Mouse (Mus musculus) hindbrain, embryonic 12.5 days (tissue): ENCODE measurements at regions not wholly inside any gene's neighbourhood (a gene's known extent, or its start where the extent isn't known, plus 50 kb on each side); places are given as distances from the start of the nearest gene placed in this dataset.

Experiments used
- ATAC-seq: fragments of 200-750 bp; cut with Nextera tagmentation; 2 replicates; pipeline ENCODE4 v1.8.0; 2017; ENCODE audit warnings: moderate TSS enrichment; ENCODE audit not compliant: low FRiP score
- H3K27ac ChIP-seq: fragments of 300-500 bp; sonication (generic); 2 replicates; pipeline ENCODE4 v1.5.1; 2016; ENCODE audit warnings: mild to moderate bottlenecking
- H3K27me3 ChIP-seq: fragments of 300-500 bp; sonication (generic); 2 replicates; pipeline ENCODE4 v1.6.1; 2016; ENCODE audit warnings: mild to moderate bottlenecking
- H3K36me3 ChIP-seq: fragments of 300-500 bp; sonication (generic); 2 replicates; pipeline ENCODE4 v1.6.1; 2016; ENCODE audit warnings: mild to moderate bottlenecking
- H3K4me1 ChIP-seq: fragments of 300-500 bp; sonication (generic); 2 replicates; pipeline ENCODE4 v1.6.1; 2016
- H3K4me2 ChIP-seq: fragments of 300-500 bp; sonication (generic); replicated peaks from 2 replicates; pipeline ENCODE4 v1.6.1; 2016; ENCODE audit warnings: mild to moderate bottlenecking
- H3K4me3 ChIP-seq: fragments of 300-500 bp; sonication (generic); 2 replicates; pipeline ENCODE4 v1.5.1; 2016; ENCODE audit warnings: mild to moderate bottlenecking
- H3K9ac ChIP-seq: fragments of 300-500 bp; sonication (generic); 2 replicates; pipeline ENCODE4 v1.6.1; 2016; ENCODE audit warnings: mild to moderate bottlenecking, moderate library complexity
- H3K9me3 ChIP-seq: fragments of 300-500 bp; sonication (generic); replicated peaks from 2 replicates; pipeline ENCODE4 v1.6.1; 2016; ENCODE audit warnings: mild to moderate bottlenecking
- WGBS: fragments of 180-500 bp; shearing (Covaris S2); methylation state at CpG from one replicate; pipeline ENCODE4 v1.1.7; 2016; 5-methylcytosine and 5-hydroxymethylcytosine counted together

- Histone ChIP-seq H3K4me3 (no peak overlapping the region), H3K27me3 (peaks cover 9% of the 10 kb centered on the region), H3K4me1 (peaks cover 33% of the 10 kb centered on the region), H3K9ac (no peak overlapping the region), H3K27ac (no peak overlapping the region), H3K36me3 (no peaks in the 10 kb centered on the region), H3K4me2 (no peak overlapping the region), H3K9me3 (no peaks in the 10 kb centered on the region)
- ATAC-seq = no peak
- 63% methylated on average over 9 of the region's 9 CpGs for WGBS
Observed at GRCm38 (mm10) chr12:106840150-106840651, 648.2 kb upstream of the 3110018I06Rik start.

GRCm38 (mm10) chr12:106841996-106842395, 646.4 kb upstream of the 3110018I06Rik start:
- 51% methylated on average over 8 of the region's 8 CpGs for WGBS
- Histone ChIP-seq H3K4me2 (no peak overlapping the region), H3K4me3 (no peak overlapping the region), H3K4me1 (peaks cover 31% of the 10 kb centered on the region), H3K9me3 (no peaks in the 10 kb centered on the region), H3K27me3 (peaks cover 9% of the 10 kb centered on the region), H3K27ac (no peak overlapping the region), H3K36me3 (no peaks in the 10 kb centered on the region), H3K9ac (no peak overlapping the region)
- ATAC-seq = no peak

DNA sequence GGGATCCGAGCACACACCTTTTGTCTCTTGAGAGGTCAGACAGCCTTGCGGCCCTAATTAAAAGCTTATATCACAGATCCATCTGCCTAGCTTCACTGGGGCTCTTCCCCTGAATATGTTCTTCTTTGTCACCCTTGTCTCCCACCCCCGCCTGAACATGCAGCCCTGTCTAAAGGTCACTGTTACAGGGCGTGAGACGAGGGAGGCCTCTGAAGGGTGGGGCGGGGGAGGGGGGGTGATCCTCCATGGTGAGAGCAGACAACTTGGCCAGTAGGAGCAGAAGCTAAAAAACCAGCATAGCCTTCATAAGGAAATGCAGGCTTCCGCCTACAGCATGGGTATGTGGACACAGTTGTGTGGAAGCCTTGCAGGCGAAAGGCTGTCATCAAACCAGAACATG, 646.0 kb upstream of the 3110018I06Rik start:
- H3K27ac ChIP-seq = no peak overlapping the region
- H3K36me3 ChIP-seq = no peaks in the 10 kb centered on the region
- no peaks in the 10 kb centered on the region for H3K9me3 ChIP-seq
- H3K4me2 ChIP-seq = no peak overlapping the region
- H3K4me1 ChIP-seq = peaks cover 31% of the 10 kb centered on the region
- no peak overlapping the region for H3K9ac ChIP-seq
- no peak for ATAC-seq
- peaks cover 9% of the 10 kb centered on the region for H3K27me3 ChIP-seq
- H3K4me3 ChIP-seq = no peak overlapping the region
- WGBS = 43% methylated on average over 8 of the region's 8 CpGs

GRCm38 (mm10) chr12:106851666-106852065, 636.8 kb upstream of the 3110018I06Rik start:
- Histone ChIP-seq H3K9me3 (no peaks in the 10 kb centered on the region), H3K4me1 (peaks cover 15% of the 10 kb centered on the region; the same call in 1 of the 2 replicates), H3K4me2 (no peak overlapping the region), H3K4me3 (no peak overlapping the region), H3K27me3 (0 out of 2 replicates have a peak, but pooled peaks cover 7% of the 10 kb centered on the region), H3K27ac (no peak overlapping the region), H3K36me3 (no peaks in the 10 kb centered on the region), H3K9ac (no peak overlapping the region)
- no peak for ATAC-seq
- WGBS = 72% methylated on average over 4 of the region's 4 CpGs

GRCm38 (mm10) chr12:106852736-106853135, 635.7 kb upstream of the 3110018I06Rik start:
- WGBS = 80% methylated on average over 8 of the region's 8 CpGs
- Histone ChIP-seq H3K4me2 (no peak overlapping the region), H3K9me3 (no peaks in the 10 kb centered on the region), H3K27ac (no peak overlapping the region), H3K4me1 (peaks cover 15% of the 10 kb centered on the region; the same call in 1 of the 2 replicates), H3K4me3 (no peak overlapping the region), H3K36me3 (no peaks in the 10 kb centered on the region), H3K27me3 (0 out of 2 replicates have a peak, but pooled peaks cover 7% of the 10 kb centered on the region), H3K9ac (no peak overlapping the region)
- ATAC-seq = no peak

DNA sequence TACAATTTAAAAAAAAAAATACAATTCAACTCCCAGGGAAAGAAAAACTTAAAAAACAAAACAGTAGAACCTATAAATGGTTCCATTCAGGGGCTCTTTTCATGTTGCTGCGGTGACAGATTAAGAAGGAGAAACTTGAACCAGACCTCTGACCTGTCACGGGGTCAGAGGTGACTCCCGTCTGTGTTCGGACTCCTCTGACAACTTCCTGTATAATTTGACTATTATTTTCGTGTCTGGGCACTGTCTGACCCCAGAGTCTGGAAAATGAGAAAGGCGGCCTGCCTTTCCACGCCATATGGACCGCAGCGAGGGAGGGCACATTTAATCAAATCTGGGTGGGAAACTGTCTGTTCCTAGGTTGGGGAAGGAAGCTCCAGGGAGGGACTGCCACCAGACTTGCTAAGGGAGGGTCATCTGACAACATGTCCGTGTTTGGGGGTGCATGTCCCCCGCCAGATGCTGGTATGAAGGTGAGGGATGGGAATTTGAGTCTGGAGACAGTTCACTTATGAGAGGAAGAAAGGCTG, 634.7 kb upstream of the 3110018I06Rik start:
- H3K4me3 ChIP-seq = no peak overlapping the region
- no peak overlapping the region for H3K9ac ChIP-seq
- H3K4me1 ChIP-seq = peaks cover 15% of the 10 kb centered on the region; the same call in 1 of the 2 replicates
- no peaks in the 10 kb centered on the region for H3K9me3 ChIP-seq
- WGBS = 20% methylated on average over 11 of the region's 11 CpGs
- H3K36me3 ChIP-seq = no peaks in the 10 kb centered on the region
- no peak overlapping the region for H3K27ac ChIP-seq
- no peak overlapping the region for H3K4me2 ChIP-seq
- H3K27me3 ChIP-seq = 0 out of 2 replicates have a peak, but pooled peaks cover 7% of the 10 kb centered on the region
- no peak for ATAC-seq

GRCm38 (mm10) chr12:106855520-106855919, 632.9 kb upstream of the 3110018I06Rik start:
- ATAC-seq = no peak
- H3K4me3 ChIP-seq = no peak overlapping the region
- no peaks in the 10 kb centered on the region for H3K9me3 ChIP-seq
- no peak overlapping the region for H3K4me2 ChIP-seq
- no peak overlapping the region for H3K9ac ChIP-seq
- H3K4me1 ChIP-seq = peaks cover 15% of the 10 kb centered on the region; the same call in 1 of the 2 replicates
- WGBS = 45% methylated on average over 2 of the region's 2 CpGs
- H3K27me3 ChIP-seq = 0 out of 2 replicates have a peak, but pooled peaks cover 7% of the 10 kb centered on the region
- H3K27ac ChIP-seq = no peak overlapping the region
- no peaks in the 10 kb centered on the region for H3K36me3 ChIP-seq

- Histone ChIP-seq H3K27ac (no peak overlapping the region), H3K9me3 (no peaks in the 10 kb centered on the region), H3K4me3 (no peak overlapping the region), H3K9ac (no peak overlapping the region), H3K4me2 (no peak overlapping the region), H3K36me3 (no peaks in the 10 kb centered on the region), H3K27me3 (peaks cover 3% of the 10 kb centered on the region; the same call in 1 of the 2 replicates), H3K4me1 (no peaks in the 10 kb centered on the region)
- no peak for ATAC-seq
- WGBS = 94% methylated on average over 5 of the region's 5 CpGs
Observed at GRCm38 (mm10) chr12:106861638-106862037, 626.8 kb upstream of the 3110018I06Rik start.

DNA sequence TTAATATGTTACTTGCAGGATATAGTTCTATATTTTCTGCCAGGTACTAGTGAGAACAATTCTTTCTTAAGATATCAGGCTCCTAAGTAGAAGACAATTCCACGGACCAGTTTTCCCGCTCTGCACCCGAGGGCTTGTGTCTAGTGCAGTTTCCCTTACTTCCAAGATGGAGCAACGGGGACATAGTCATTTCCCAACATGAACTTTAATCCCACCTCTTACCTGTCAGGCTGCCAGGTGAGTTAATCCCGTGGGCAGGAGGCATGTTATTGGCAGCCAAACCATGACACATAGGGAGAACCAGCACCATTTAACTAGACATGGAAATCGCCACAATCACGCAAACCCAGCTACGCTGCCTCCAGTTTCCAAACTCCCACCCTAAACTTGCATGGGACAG, 624.4 kb upstream of the 3110018I06Rik start:
- H3K9ac ChIP-seq = no peak overlapping the region
- H3K27me3 ChIP-seq = peaks cover 3% of the 10 kb centered on the region; the same call in 1 of the 2 replicates
- H3K9me3 ChIP-seq = no peaks in the 10 kb centered on the region
- no peak for ATAC-seq
- H3K4me1 ChIP-seq = 0 out of 2 replicates have a peak, but pooled peaks cover 2% of the 10 kb centered on the region
- no peak overlapping the region for H3K4me3 ChIP-seq
- H3K27ac ChIP-seq = no peak overlapping the region
- 92% methylated on average over 8 of the region's 8 CpGs for WGBS
- H3K4me2 ChIP-seq = no peak overlapping the region
- no peaks in the 10 kb centered on the region for H3K36me3 ChIP-seq

DNA sequence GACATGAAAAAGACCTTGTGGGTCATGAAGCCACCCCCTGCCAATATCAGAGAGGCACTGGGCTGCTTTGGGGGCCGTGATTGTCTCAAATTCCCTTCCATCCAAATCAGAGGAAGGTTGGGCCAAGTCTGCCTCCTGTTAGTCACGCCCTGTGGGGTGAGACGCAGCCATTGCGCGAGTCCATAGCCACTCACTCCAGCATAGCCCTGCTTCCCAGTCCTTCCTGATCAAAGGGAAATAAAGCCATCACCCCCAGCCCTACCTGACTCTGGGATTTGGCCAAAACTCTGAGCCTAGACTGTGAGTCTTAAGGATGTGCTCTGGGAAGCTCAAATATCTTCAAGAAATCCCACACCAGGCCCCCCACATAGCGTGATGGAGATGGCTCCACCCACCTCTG, 620.4 kb upstream of the 3110018I06Rik start:
- no peaks in the 10 kb centered on the region for H3K36me3 ChIP-seq
- 59% methylated on average over 6 of the region's 6 CpGs for WGBS

DNA sequence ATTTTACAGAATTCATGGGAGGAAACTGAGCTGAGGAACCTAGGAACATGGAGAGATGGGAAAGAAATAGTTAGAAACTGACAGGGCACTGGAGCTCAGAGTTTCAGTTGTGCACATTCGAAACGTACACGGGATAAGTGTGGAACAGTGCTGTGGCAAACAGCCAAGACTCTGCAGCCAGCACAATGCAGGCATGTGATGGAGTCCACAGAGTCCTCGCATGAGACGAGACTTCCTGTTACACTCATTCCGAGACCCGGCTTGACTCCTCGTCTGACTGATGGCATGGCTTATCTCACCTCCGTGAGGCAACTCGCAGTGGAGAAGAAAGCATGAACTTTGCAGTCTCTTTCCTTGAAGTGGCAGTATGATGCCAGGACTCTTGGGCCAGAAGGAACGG, 617.0 kb upstream of the 3110018I06Rik start:
- no peak overlapping the region for H3K4me2 ChIP-seq
- H3K27ac ChIP-seq = no peak overlapping the region
- H3K27me3 ChIP-seq = no peaks in the 10 kb centered on the region
- H3K9ac ChIP-seq = no peak overlapping the region
- H3K4me3 ChIP-seq = no peak overlapping the region
- H3K4me1 ChIP-seq = 0 out of 2 replicates have a peak, but pooled peaks cover 2% of the 10 kb centered on the region
- no peaks in the 10 kb centered on the region for H3K9me3 ChIP-seq
- WGBS = 80% methylated on average over 11 of the region's 11 CpGs
- no peak for ATAC-seq
- H3K36me3 ChIP-seq = no peaks in the 10 kb centered on the region

More for the DNA sequence above, 620.4 kb upstream of the 3110018I06Rik start:
- ATAC-seq = no peak
- no peak overlapping the region for H3K27ac ChIP-seq
- H3K9me3 ChIP-seq = no peaks in the 10 kb centered on the region
- 0 out of 2 replicates have a peak, but pooled peaks cover 2% of the 10 kb centered on the region for H3K4me1 ChIP-seq
- no peaks in the 10 kb centered on the region for H3K27me3 ChIP-seq
- no peak overlapping the region for H3K9ac ChIP-seq
- H3K4me2 ChIP-seq = no peak overlapping the region
- no peak overlapping the region for H3K4me3 ChIP-seq

- no peak overlapping the region for H3K4me3 ChIP-seq
- WGBS = 89% methylated on average over 11 of the region's 11 CpGs
- H3K9ac ChIP-seq = no peak overlapping the region
- no peaks in the 10 kb centered on the region for H3K27me3 ChIP-seq
- no peak overlapping the region for H3K4me2 ChIP-seq
- H3K36me3 ChIP-seq = no peaks in the 10 kb centered on the region
- ATAC-seq = no peak
- no peaks in the 10 kb centered on the region for H3K9me3 ChIP-seq
- H3K27ac ChIP-seq = no peak overlapping the region
- no peaks in the 10 kb centered on the region for H3K4me1 ChIP-seq
Observed at GRCm38 (mm10) chr12:106872966-106873730, 615.3 kb upstream of the 3110018I06Rik start.
